Mouse (Mus musculus): ENCODE measurements at regions not wholly inside any gene's neighbourhood (a gene's known extent, or its start where the extent isn't known, plus 50 kb on each side); places are given as distances from the start of the nearest gene placed in this dataset.
"Not testable (repeated sequence)": the region's sequence is repeated elsewhere in the genome, so short reads cannot be mapped to it uniquely, and the experiment has no call there.

DNA sequence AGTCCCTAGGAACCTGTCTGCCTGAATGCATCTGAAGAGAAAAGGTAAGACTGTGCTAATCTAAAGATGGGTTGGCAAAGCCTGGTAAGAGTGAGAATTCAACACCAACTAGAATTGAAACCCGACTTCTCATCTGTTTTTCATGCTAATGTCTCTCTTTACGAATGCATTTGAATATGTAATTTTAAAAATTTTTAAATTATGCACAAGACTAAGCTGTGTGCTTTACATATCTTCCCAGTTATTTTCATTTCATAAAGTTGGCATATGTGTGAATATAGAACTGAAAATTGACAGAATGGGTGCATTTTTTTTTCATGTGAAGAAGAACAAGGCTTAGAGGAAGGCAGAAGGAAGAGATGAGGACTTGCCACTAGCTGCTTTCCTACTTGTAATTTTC, 267.2 kb upstream of the Ube2e3 start:
- in situ Hi-C loops (cut with MboI, MseI) = no loop called here

DNA sequence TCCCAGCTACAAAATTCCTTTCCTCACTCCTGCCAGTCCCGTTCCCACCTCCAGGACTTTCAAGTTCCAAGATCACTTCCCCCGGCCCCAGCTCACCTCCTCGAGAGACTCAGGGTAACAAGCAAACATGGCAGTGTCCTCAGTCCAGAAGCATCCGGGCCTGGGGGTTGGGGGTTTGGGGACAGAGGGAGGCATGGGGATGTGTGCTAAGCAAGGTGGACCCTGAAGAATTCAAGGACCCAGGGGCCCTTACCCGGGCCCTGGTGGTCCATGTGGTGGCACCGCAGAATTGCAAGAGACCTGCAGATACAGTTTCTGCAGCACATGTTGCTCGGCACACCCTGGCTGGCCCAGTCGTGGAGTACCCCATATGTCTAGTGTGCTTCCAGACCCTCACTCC, 269.9 kb upstream of the Ube2e3 start:
- in situ Hi-C loops (cut with MboI, MseI) = no loop called here

DNA sequence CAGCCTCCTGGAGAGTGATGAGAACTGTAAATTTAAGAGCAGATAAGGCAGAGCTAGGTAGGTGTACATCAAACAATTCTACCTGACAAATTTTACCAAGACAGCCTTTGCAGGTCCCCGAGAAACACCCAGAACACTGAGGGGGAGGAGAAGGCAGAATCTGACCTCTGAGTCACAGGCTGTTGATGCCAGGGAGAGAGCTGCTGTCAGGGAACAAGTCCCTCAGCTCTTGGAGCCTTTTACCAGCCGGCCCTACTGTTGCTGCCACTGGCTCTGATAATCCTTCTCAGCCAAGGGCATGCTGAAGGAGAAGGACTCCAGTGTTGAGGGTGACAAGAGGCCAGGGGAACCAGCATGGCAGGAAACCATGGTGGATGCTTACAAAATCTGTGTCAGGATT, 271.7 kb upstream of the Ube2e3 start:
- in situ Hi-C loops (cut with MboI, MseI) = no loop called here

DNA sequence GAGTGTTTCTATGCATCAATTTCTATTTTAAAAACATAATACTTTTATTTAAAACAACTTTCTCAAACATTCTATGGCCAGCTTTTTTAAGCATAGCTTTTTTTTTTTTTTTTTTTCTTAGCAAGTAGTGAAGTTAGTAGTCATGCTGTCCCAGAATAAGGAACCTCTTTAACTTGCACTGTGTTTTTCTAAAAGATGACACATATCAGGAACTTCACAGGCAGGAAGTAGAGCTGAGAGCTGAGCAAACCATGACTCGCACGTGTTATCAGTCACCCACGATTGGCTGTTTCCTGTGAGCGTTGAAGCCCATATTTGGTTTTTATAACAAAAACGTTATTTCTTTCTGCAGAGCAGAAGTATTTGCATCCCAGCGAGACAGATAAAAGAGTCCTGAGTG, 287.9 kb upstream of the Ube2e3 start:
- in situ Hi-C loops (cut with MboI, MseI) = no loop called here

DNA sequence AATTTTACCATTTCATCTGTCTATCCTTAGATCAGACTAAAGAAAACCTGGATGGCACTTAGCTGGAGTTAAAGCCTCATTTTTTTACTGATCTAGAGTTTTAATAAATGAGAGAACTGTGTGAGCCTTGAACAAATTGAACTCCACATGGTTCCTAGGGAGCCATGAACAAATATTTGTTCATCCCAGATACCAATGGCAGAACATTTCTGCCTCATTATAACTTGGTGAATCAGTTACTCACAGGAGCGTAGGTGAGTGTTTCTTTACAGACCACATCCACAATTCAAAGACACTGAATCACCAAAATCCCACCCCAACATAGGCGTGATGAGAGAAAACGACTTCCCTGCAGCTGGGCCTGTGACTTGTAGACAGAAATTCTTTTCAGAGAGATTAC, 295.4 kb upstream of the Ube2e3 start:
- in situ Hi-C loops (cut with MboI, MseI) = no loop called here

DNA sequence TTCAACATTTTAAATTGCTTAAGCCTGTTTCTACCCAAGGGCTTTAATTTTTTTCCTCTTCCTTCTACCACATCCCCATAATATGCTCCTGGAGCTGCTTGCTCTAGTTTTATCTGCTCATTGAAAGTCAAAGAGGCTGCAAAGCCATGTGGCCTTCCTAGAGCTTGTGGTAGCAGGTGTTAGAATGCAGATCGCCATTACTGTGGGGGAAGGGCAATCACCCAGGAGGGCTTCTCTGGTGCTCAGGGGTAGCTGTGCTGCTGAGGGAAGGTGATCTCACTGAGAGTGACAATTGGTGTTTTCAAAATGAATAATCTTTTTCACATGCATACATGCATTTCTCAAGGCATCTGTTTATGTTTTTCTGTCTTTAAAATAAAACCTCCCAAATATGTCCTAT, 309.8 kb upstream of the Ube2e3 start:
- in situ Hi-C loops (cut with MboI, MseI) = no loop called here

DNA sequence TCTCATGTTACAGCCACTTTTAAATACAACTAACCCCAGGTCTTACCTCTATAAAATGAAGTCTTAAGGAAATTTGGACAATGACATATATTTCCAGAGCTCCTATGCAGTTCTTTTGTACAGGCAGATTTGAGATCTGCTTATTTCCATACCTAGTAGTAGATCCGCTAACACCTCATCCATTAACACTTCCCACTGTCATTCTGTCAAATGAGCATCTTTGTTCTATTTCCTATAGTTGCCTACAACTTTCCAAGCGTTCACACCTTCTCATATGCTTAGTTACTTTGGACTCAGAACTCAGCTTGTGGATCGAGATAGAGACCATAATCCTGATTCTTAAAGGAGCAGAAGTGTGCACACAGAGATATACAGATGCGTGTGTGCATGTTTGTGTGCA, 316.8 kb upstream of the Ube2e3 start:
- in situ Hi-C loops (cut with MboI, MseI) = no loop called here

DNA sequence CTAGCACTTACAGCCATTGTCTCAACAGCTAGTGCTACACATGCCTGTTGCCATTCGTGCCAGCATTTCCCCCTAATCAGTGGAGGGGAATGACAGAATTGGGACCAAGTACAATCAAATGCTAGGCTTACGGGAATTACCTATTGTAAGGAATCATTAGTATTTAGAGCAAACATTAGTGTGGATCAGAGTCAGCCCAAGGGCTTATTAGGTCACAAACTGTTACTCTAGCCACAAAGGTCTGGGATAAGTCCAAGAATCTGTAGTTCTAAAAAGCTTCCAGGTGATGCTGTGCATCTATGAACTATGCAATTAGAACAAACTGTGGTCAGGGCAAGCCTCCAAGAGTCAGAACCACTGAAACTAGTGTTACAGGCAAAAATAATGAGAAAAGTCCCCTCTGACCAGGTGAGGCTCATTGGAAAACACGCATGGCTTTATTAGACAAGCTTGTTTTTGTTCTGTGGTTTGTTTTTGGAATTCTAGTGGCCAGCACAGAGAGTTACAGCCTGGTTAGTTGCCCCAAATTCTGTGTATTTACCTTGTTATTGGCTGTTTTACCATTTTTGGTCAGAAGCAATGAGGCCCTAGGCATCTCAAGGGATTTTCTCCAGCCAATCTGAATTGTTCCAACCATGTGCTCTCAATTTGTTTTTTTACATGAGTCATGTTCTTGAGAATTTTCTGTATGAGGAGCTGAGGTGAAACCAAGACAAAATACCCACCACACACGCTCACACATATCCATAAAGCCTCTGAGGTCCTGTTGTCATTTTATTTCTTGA, 319.0 kb upstream of the Ube2e3 start:
- in situ Hi-C loops (cut with MboI, MseI) = no loop called here

DNA sequence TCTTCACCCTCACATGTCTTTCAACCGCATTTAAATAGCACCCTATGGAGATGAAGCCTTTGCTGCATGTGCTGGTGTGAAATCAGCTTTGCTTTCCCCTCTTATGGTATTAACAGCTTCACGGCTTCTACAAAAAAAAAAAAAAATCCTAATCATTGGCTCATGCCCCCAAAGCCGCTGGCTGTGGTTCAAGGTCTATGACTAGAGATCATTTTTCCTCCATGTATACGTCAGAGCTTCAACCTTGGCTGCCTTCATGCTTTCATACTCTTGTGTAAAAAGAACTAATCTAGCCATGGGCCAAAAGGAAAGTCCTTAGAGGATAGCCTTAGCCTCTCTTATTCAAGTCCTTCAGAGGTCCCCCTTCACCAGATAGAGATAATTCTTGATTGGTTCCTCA, 320.6 kb upstream of the Ube2e3 start:
- in situ Hi-C loops (cut with MboI, MseI) = no loop called here

DNA sequence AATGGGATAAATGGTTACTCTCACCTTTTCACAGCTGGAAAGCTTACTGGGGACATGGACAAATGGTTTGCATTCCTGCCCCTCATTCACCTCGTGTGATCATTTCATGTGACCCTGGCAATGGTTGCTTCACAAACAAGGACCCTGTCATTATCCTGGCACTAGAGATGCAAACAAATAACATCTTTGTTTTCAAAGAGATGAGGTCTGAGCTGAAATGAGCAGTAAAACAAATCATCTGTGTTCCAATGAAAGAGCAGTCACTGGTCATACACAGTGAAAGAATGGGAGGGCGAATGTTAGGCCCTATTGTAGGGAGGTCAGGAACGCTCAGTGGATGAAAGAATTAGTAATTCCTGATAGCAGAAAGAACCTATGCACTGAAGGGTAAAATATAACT, 327.5 kb upstream of the Ube2e3 start:
- in situ Hi-C loops (cut with MboI, MseI) = no loop called here

DNA sequence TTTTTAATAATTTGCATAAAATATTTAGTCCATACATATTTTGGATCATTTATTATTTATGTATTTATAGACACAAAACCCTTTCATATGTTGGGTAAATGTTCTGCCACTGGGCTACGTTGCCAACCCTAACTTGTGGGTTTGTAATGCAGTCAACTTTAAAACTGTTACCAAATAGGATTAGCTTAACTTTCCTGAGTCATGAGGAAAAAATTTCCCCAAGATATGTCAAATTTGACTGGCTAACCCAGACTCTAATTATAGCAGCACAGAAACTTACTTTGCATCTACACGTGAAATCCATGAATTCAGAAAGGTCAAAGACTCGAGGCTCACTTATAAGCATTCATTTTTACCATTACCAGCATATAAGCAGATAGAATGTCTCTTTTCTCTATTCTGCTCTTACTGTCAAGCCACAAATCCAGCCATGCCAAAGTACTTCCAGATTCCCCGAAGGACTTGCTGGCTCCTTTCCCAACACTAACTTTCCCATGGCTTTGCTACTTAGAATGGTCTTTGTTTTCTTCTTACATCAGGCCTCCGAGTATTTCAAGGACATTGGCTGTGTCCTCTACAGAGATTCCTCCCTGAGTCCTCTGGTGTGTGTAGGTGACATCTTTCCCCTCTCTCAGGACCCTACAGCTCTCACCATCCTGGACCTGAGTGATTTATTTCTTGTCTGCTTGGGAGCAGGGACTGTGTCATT, 328.2 kb upstream of the Ube2e3 start:
- in situ Hi-C loops (cut with MboI, MseI) = no loop called here

DNA sequence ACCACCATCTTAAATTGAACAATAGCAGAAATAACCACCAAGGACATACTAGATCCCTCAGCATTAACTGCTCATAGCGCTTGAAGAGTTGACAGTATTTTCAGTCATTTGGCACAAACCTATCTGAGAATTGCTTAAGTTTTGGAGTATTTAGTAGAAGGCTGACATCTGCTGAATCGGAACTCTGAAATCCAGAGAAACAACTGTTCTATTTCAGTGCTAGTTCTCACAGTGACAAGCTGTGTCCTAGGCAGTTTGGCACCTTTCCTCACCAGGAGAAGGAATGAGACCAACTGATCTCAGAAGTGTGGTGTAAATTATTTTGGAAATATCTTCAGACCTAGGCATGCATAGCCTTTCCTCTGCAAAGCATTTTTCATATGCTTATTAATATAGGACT, 330.4 kb upstream of the Ube2e3 start:
- in situ Hi-C loops (cut with MboI, MseI) = no loop called here

DNA sequence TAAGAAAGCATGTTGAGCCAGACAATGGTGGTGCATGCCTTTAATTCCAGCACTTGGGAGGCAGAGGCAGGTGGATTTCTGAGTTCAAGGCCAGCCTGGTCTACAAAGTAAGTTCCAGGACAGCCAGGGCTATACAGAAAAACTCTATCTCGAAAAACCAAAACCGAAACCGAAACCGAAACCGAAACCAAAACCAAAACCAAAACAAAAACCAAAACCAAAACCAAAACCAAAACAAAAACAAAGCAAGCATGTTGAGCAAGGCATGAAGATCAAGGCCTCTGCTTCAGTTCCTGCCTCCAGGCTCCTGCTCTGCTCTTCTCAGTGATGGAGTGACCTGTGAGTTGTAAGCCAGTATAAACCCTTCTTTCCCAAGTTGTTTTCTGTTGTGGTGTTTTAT, 334.0 kb upstream of the Ube2e3 start:
- in situ Hi-C loops (cut with MboI, MseI) = not testable (repeated sequence)

DNA sequence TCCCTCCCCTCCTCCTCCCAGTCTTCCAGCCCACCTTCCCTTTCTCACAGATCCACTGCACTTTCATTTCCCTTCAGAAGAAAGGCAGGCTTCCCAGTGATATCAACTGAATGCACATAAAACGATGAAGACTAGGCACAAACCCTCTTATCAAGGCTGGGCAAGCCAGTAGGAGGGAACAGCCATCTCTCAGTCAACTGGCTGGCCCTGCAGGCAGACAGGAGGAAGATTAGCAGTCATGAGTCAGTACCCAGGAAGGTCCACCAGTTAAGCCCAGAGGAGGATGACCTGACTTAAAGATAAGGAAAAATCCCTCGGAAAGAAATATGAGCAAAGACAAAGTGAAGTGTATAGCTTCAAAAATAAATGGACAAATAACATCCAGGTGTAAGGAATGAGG, 337.4 kb upstream of the Ube2e3 start:
- in situ Hi-C loops (cut with MboI, MseI) = no loop called here

DNA sequence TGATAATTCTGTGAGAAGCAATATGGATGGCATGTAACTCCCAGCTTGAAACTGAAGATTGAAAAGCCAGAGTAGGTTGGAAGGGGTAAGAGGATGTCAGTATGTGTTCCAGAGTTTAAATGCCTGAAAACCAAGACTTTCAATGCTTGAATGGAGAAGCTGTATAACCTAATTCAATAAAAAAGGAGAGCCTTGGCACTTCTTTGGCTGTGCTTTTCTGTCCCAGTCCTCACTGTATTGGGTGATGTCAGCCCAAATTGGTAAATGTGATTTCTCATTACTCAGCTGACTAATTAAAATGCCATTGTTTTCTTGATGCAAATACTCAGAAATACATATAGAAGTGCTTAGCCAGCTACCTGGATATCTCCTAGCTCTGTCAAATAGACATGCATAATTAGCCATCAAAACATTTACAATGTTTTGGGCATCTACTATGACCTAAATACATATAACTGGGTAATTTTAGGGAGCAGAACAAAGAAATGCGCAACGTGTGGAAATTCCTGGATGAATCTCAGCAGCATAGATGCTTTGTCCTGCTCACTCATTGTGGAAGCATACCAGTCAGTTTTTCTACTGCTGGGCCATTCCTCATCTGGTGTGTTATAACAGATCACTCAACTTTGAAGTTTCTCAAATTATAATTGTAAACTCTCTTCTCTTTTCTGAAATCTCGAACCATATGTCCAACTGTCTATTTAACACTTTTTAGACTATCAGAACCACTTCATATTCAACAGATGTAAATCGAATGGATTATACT, 347.5 kb upstream of the Ube2e3 start:
- in situ Hi-C loops (cut with MboI, MseI) = no loop called here

DNA sequence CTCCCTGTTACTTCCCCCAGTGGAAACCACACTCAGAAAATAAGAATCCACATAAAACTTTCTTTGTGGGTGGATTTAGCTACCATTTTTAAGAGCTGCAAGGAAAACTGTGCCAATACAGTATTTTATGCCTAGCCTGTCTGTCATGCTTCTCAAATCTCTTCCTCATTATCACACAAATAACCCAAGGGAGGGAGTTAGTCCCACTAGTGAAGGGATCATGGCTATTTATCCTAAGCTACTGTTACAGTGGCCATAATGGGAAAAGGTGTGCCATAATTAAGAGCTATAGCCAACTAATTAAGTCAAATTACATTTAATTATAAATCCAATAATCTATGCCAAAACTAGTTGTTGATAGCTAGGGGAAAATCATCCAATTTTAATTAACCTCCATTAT, 374.8 kb upstream of the Ube2e3 start:
- in situ Hi-C loops (cut with MboI, MseI) = no loop called here

DNA sequence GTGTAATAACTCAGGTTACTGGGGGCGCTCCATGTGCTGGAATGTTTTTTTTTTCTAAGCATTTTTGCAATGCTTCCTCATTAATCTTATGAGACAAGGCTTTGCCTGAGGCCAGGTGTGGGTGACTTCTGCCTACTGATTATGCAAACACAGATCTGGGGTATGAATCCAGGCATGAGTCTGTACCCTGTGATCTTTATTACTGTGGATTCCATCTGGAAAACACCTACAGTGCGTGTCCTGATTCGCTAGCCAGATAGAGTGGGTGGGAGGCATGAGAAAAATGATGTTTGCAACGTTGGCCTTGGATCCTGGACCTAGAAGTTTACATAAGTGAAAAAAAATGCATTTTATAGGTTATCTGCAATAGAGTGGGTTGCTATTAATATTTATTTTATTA, 387.9 kb upstream of the Ube2e3 start:
- in situ Hi-C loops (cut with MboI, MseI) = no loop called here

DNA sequence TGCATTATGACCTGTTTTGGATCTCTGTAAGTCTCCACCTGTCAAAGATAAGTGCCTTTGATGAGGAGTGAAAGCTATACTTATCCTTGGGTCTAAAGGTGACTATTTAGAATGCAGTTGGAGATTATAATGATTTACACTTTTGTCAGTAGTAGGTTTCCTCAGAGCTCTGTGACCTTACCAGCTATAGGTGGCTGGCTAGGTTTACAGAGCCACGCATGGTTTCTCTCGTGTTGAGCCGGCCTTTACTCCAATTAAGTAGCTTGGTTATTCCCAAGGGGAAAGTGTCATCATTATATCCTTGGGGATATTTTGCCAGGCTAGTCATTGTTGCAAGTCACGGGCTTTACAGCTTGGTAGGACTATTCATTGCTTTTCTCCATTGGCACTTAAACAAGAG, 408.5 kb upstream of the Ube2e3 start:
- in situ Hi-C loops (cut with MboI, MseI) = no loop called here

DNA sequence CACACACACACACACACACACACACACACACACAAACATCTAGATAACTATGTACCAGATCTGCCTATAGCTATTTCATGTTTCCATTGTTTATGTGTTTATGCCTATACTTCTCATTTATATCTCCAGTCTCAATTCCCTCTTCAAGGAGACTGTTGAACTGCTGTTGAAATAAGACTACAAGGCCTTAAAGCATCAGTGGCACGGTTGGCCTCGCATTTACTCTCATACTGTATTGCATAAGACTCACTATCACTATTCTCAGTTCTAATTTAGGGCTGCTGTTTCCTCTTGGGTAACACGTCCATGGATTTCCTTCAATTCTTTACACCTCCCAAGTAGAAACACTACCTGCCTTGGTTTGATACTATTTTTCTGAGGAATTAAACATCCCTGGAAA, 414.5 kb upstream of the Ube2e3 start:
- in situ Hi-C loops (cut with MboI, MseI) = no loop called here

DNA sequence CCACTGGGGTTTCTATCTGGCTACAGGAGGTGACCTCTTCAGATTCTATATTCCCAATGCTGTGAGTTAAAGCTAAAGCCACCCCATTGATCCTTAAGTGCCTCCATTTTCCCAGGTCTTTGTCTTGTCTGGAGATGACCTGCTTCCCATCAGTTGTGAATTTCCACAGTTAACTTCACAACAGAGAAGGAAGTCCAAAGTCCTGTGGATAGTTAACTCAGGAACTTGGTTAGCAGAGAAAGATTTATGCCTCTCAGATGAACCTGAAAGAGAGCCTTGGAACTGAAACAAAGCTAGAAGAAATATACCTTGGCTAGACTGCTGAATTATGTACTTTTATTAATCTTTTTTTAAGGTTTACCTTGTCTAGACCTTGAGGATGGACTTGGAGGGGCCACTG, 431.1 kb upstream of the Ube2e3 start:
- in situ Hi-C loops (cut with MboI, MseI) = no loop called here

DNA sequence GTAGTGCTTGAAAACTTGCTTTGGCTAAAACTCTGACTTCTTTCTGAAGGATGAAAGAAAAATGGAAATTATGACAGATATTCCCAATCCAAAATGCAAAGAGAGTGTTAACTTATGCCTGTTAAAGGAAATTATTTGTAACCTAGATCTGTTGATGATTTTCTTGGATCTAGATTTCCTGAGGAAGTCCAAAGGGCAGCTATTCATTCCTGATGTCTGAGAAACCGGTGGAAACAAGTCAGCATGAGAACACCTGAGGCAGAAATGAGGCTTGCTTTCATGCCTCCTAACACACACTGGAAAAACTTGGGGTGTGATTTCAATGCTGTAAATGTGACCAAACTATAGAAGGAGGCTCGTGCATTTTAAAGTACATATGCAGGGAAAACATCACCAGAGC, 432.9 kb upstream of the Ube2e3 start:
- in situ Hi-C loops (cut with MboI, MseI) = no loop called here

DNA sequence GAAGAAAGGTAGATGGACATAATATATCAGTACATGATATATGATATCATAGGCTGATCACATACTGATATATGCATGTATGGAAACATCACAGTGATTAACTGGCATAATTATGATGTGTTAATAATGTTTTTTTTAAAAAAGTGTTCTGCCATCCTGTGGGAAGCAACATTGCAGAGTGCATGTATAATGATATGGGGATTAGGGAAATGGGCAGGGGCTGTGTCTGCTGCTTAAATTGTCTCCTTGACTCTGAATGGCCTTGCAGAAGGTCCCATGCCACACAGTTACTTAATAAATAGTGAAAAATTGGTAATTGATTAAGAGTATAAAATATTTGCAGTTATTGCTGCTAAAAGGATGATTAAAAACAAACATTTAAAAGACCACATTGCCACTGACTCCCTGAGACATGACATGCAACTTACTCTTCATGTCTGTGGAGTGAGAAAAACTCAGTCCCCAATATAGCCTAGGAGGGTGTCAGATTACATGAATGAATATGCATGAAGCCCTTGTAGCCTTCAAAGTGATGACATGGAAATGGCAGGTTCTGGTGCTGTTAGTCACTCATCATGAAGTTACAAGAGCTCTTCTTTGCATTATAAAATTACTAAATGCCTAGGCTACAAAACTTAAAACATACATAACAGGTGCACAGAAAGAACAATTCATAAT, 440.1 kb upstream of the Ube2e3 start:
- in situ Hi-C loops (cut with MboI, MseI) = no loop called here

Data from T-helper 2 cell (primary cell).